Mouse (Mus musculus): ENCODE data around the gene Caskin2.

DNA sequence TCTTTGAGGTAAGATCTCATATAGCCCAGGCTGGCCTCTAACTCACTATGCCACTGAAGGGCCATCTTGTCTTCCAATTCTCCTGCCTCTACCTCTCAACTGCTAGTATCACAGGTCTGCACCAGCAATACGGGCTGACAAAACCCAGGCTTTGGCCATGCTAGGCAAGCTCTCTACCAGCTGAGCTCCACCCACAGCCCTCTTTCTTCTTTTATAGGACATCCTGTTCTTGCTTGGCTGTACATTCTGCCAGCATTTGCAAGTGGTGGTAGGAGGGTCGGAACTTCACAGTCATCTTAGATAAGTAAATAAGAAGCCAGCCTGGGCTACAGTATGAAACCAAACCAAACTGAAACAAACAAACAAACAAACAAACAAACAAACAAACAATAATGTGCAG is 61.7 kb downstream of the Caskin2 start:
- TF ChIP-seq POLR2A (IDR thresholded peaks at IDR 0.05; ENCODE audit: insufficient read depth, low read depth, low read length) = no peak
- TF ChIP-seq CTCF (IDR thresholded peaks at IDR 0.05; ENCODE audit: insufficient read depth, low read depth, low read length) = no peak

Data from olfactory bulb, adult 2 months (tissue).